Mouse (Mus musculus) ES-E14 (cell line): ENCODE data around the gene Gnas.

ENCODE experiments used
- HCFC1 ChIP-seq: IDR thresholded peaks from 2 replicates; pipeline ENCODE4 v1.6.1; 2012; ENCODE audit warnings: low read length, inconsistent platforms, borderline replicate concordance; ENCODE audit not compliant: insufficient read depth
- ZC3H11A ChIP-seq: IDR thresholded peaks from 2 replicates; pipeline ENCODE4 v1.6.1; 2012; ENCODE audit warnings: low read depth, mild to moderate bottlenecking, inconsistent platforms, low read length, borderline replicate concordance
- ZNF384 ChIP-seq: IDR thresholded peaks from 2 replicates; pipeline ENCODE4 v1.6.1; 2012; ENCODE audit warnings: low read depth, low read length, inconsistent platforms

GRCm38 (mm10) chr2:174257312-174257711 is 26.8 kb upstream of the Gnas start:
- TF ChIP-seq ZC3H11A (no peak), ZNF384 (no peak), HCFC1 (no peak)
